Mouse (Mus musculus) hindlimb bud, embryonic 11.5 days (tissue): Measurements from ENCODE around the gene Kbtbd12.

Experiments used
- DNase-seq: peaks from one replicate; pipeline ENCODE4 v3.0.0-alpha.2; 2012; ENCODE audit warnings: low read depth, low spot score; ENCODE audit errors: extremely low spot score

The Kbtbd12 gene

GRCm38 (mm10) chr6:88549916-88550315 lies 87.8 kb downstream of the Kbtbd12 start:
- no peak for DNase-seq

- DNase-seq = peak; percentile 49
Observed at GRCm38 (mm10) chr6:88549137-88549814, 88.5 kb downstream of the Kbtbd12 start.

GRCm38 (mm10) chr6:88548405-88549049 lies 89.2 kb downstream of the Kbtbd12 start:
- no peak for DNase-seq

GRCm38 (mm10) chr6:88545397-88545790 lies 92.4 kb downstream of the Kbtbd12 start:
- DNase-seq = no peak

GRCm38 (mm10) chr6:88544644-88545396 lies 92.9 kb downstream of the Kbtbd12 start:
- no peak for DNase-seq

GRCm38 (mm10) chr6:88544241-88544640 lies 93.5 kb downstream of the Kbtbd12 start:
- no peak for DNase-seq

GRCm38 (mm10) chr6:88540093-88540755 lies 97.5 kb downstream of the Kbtbd12 start:
- no peak for DNase-seq

- no peak for DNase-seq
Observed at GRCm38 (mm10) chr6:88530306-88530705, 107.4 kb downstream of the Kbtbd12 start.

- no peak for DNase-seq
Observed at GRCm38 (mm10) chr6:88524056-88524455, 113.7 kb downstream of the Kbtbd12 start.

- no peak for DNase-seq
Observed at GRCm38 (mm10) chr6:88523451-88523850, 114.3 kb downstream of the Kbtbd12 start.

- no peak for DNase-seq
Observed at GRCm38 (mm10) chr6:88523043-88523442, 114.7 kb downstream of the Kbtbd12 start.

- no peak for DNase-seq
Observed at GRCm38 (mm10) chr6:88522606-88523005, 115.1 kb downstream of the Kbtbd12 start.

- DNase-seq = no peak
Observed at GRCm38 (mm10) chr6:88521821-88522220, 115.9 kb downstream of the Kbtbd12 start.

- peak; percentile 74 for DNase-seq
Observed at GRCm38 (mm10) chr6:88518404-88519263, 119.1 kb downstream of the Kbtbd12 start, which contains the start of gene Sec61a1. Gene Sec61a1, minus strand, starts transcription at chr6:88518905.

GRCm38 (mm10) chr6:88517701-88518403 lies 119.9 kb downstream of the Kbtbd12 start:
- no peak for DNase-seq

GRCm38 (mm10) chr6:88516667-88517066 lies 121.1 kb downstream of the Kbtbd12 start:
- DNase-seq = no peak

GRCm38 (mm10) chr6:88515971-88516370 lies 121.8 kb downstream of the Kbtbd12 start:
- no peak for DNase-seq

- no peak for DNase-seq
Observed at GRCm38 (mm10) chr6:88514546-88514945, 123.2 kb downstream of the Kbtbd12 start.

- DNase-seq = no peak
Observed at GRCm38 (mm10) chr6:88513984-88514383, 123.8 kb downstream of the Kbtbd12 start.

GRCm38 (mm10) chr6:88503044-88503443 lies 134.7 kb downstream of the Kbtbd12 start:
- DNase-seq = no peak
